Mouse (Mus musculus): Measurements from ENCODE around the gene Dimt1. TPM values are rescaled to one million over a fixed set of nuclear protein-coding genes. Genes with fewer than 3 reads are reported as not detected.
"Not testable (repeated sequence)": the region's sequence is repeated elsewhere in the genome, so short reads cannot be mapped to it uniquely, and the experiment has no call there.

The Dimt1 gene
- polyA plus RNA-seq (2015; fragmentation: Nextera tagmentation; extraction: Ambion mirVana): 14.6 and 18.5 TPM in 2 replicates

DNA sequence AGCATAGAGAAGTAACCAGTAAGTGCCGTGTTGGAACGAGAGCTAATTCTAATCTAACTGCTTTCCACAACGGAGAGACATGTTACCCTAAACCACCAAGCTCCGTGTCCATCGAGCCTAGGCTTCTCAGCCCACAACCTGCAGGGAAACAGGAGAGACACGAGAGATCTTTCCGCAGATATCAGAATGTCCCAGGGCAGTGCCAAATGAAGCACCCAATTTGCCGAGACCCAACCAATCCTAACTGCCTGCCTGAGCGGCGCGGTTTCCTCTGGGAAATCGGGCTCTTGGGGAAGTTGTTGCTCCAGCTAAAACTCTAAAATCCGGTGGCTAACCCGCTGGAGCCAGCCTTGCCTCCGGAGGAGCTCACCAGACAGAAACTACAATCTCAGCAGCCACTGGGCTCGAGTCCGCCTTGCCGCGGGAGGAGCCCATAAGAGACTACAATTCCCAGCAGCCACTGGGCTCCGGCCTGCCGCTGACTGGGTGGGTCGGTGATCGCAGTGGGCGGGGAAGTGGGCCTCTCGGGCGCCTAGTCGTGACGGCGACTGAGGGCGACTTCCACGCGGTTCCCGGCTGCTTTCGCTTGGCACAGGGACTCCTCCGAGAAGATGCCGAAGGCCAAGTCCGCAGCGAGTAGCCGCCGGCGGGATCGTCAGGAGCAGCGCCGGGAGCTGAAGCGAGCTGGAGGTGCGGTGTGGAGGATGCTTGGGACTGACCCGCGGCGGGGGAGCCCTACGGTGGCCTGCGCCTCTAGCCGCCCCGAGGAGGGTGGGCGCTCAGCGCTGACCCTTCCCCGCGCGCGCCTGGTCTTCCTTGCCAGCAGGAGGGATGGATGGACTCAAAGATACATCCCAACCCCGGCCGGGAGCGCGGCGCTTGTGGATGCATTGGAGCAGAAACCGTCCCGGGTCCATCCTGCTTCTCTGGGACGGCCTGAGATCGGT, at the start of gene Dimt1:
TSS of gene Dimt1 (plus strand) at position 534 of the 947 bp plus-strand sequence.
- Histone ChIP-seq H3K36me3 (ENCODE audit: insufficient read depth, low read length) (no peaks in the 10 kb centered on the region), H3K9me3 (ENCODE audit: low read length) (no peaks in the 10 kb centered on the region), H3K27ac (ENCODE audit: low read length) (peak within 1 kb of the TSS; percentile 82), H3K4me3 (ENCODE audit: low read depth, low read length) (peak within 1 kb of the TSS; percentile 93), H3K9ac (replicated peaks; ENCODE audit: low read depth) (peak within 1 kb of the TSS; percentile 91), H3K4me2 (replicated peaks; ENCODE audit: low read depth, low read length) (peak within 1 kb of the TSS; percentile 68), H3K4me1 (ENCODE audit: insufficient read depth, low read depth, low read length) (no peaks in the 10 kb centered on the region), H3K27me3 (replicated peaks; ENCODE audit: insufficient read depth, low read length) (no peaks in the 10 kb centered on the region)
- ATAC-seq: peak; percentile 100
- DNase-seq (ENCODE audit: low spot score): peak; percentile 98
- TF ChIP-seq EP300 (IDR thresholded peaks at IDR 0.05): no peak
- 0 out of 2 replicates have a peak, but pooled peaks have one; percentile 1 for TF ChIP-seq CTCF (IDR thresholded peaks at IDR 0.05)
- WGBS: 1% methylated on average over 65 of the region's 68 CpGs

- Histone ChIP-seq H3K4me2 (replicated peaks; ENCODE audit: low read depth, low read length) (no peak overlapping the region), H3K4me3 (ENCODE audit: low read depth, low read length) (no peak overlapping the region), H3K9ac (replicated peaks; ENCODE audit: low read depth) (no peak overlapping the region), H3K36me3 (ENCODE audit: insufficient read depth, low read length) (peaks cover 9% of the 10 kb centered on the region), H3K4me1 (ENCODE audit: insufficient read depth, low read depth, low read length) (no peaks in the 10 kb centered on the region), H3K27ac (ENCODE audit: low read length) (no peak overlapping the region), H3K9me3 (ENCODE audit: low read length) (no peaks in the 10 kb centered on the region), H3K27me3 (replicated peaks; ENCODE audit: insufficient read depth, low read length) (no peaks in the 10 kb centered on the region)
- DNase-seq (ENCODE audit: low spot score) (no peak), ATAC-seq (no peak)
- whole genome bisulfite sequencing: 83% methylated on average over 3 of the region's 3 CpGs
- TF ChIP-seq EP300 (IDR thresholded peaks at IDR 0.05) (no peak), CTCF (IDR thresholded peaks at IDR 0.05) (no peak)
Observed at GRCm38 (mm10) chr13:106904637-106905036, 42.3 kb upstream of the Dimt1 start.

DNA sequence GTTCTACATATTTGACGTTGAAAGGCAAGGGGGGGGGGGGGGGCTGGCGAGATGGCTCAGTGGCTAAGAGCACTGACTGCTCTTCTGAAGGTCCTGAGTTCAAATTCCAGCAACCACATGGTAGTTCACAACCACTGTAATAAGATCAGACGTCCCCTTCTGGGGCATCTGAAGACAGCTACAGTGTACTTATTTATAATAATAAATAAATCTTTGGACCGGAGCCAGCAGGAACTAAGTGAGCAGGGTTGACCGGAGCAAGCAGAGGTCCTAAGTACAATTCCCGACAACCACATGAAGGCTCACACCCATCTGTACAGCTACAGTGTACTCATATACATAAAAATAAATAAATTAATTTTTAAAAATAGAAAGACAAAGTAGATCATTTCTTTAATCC, 41.8 kb upstream of the Dimt1 start:
- H3K4me3 ChIP-seq (ENCODE audit: low read depth, low read length); H3K9ac ChIP-seq (replicated peaks; ENCODE audit: low read depth); DNase-seq (ENCODE audit: low spot score); H3K27me3 ChIP-seq (replicated peaks; ENCODE audit: insufficient read depth, low read length); H3K27ac ChIP-seq (ENCODE audit: low read length); ATAC-seq; H3K9me3 ChIP-seq (ENCODE audit: low read length); H3K4me1 ChIP-seq (ENCODE audit: insufficient read depth, low read depth, low read length); H3K4me2 ChIP-seq (replicated peaks; ENCODE audit: low read depth, low read length): not testable (repeated sequence)
- peaks cover 12% of the 10 kb centered on the region for H3K36me3 ChIP-seq (ENCODE audit: insufficient read depth, low read length)
- 61% methylated on average over 6 of the region's 6 CpGs for WGBS

DNA sequence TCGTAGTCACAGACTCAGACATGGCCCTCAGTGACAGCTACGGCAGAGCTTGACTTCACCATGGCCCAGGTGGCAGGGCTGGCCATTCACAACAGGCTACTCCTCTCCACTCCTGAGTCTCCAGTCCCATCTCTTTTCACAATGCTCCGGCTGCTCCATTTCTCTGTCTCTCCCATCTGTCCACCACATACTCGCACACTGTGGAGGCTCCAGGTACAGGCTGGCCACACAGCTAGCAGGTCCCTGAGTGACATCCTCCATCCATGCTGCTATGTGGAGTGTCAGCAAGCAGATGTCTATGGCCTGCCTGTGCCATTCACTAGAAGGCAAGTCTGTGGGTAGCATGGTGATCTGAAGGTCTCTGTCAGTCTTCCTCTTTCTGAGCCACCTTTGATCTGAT, 39.7 kb upstream of the Dimt1 start:
- H3K27ac ChIP-seq (ENCODE audit: low read length): no peak overlapping the region
- no peak overlapping the region for H3K9ac ChIP-seq (replicated peaks; ENCODE audit: low read depth)
- WGBS: 100% methylated on average over 4 of the region's 4 CpGs
- H3K4me2 ChIP-seq (replicated peaks; ENCODE audit: low read depth, low read length): no peak overlapping the region
- TF ChIP-seq EP300 (IDR thresholded peaks at IDR 0.05) (no peak), CTCF (IDR thresholded peaks at IDR 0.05) (no peak)
- H3K4me1 ChIP-seq (ENCODE audit: insufficient read depth, low read depth, low read length): no peaks in the 10 kb centered on the region
- no peak for DNase-seq (ENCODE audit: low spot score)
- ATAC-seq: no peak
- H3K9me3 ChIP-seq (ENCODE audit: low read length): no peaks in the 10 kb centered on the region
- H3K27me3 ChIP-seq (replicated peaks; ENCODE audit: insufficient read depth, low read length): no peaks in the 10 kb centered on the region
- no peak overlapping the region for H3K4me3 ChIP-seq (ENCODE audit: low read depth, low read length)
- peaks cover 13% of the 10 kb centered on the region for H3K36me3 ChIP-seq (ENCODE audit: insufficient read depth, low read length)

DNA sequence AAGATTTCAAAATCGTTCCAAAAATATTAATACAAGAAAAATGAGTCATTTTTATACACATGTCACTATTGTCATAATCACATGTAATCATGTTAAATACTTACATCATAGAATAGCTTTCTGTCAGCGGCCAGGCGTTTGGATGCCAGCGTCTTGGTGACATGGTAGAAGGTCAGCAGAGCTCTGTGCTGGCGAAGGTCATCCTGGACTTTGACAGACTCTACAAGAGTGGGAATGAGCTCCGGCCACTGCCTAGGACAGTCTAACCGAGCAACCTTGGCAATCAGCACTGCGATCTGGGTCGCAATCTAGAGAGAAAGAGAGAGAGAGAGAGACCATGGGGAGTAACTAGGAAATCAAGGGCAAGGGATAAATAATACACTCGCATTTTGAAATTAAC, 36.8 kb upstream of the Dimt1 start:
- Histone ChIP-seq H3K4me1 (ENCODE audit: insufficient read depth, low read depth, low read length) (no peaks in the 10 kb centered on the region), H3K27me3 (replicated peaks; ENCODE audit: insufficient read depth, low read length) (no peaks in the 10 kb centered on the region), H3K4me3 (ENCODE audit: low read depth, low read length) (no peak overlapping the region), H3K9me3 (ENCODE audit: low read length) (no peaks in the 10 kb centered on the region), H3K36me3 (ENCODE audit: insufficient read depth, low read length) (peaks cover 13% of the 10 kb centered on the region), H3K9ac (replicated peaks; ENCODE audit: low read depth) (no peak overlapping the region), H3K27ac (ENCODE audit: low read length) (no peak overlapping the region), H3K4me2 (replicated peaks; ENCODE audit: low read depth, low read length) (no peak overlapping the region)
- no peak for TF ChIP-seq EP300 (IDR thresholded peaks at IDR 0.05)
- no peak for TF ChIP-seq CTCF (IDR thresholded peaks at IDR 0.05)
- no peak for DNase-seq (ENCODE audit: low spot score)
- ATAC-seq: no peak
- WGBS: 92% methylated on average over 10 of the region's 10 CpGs

DNA sequence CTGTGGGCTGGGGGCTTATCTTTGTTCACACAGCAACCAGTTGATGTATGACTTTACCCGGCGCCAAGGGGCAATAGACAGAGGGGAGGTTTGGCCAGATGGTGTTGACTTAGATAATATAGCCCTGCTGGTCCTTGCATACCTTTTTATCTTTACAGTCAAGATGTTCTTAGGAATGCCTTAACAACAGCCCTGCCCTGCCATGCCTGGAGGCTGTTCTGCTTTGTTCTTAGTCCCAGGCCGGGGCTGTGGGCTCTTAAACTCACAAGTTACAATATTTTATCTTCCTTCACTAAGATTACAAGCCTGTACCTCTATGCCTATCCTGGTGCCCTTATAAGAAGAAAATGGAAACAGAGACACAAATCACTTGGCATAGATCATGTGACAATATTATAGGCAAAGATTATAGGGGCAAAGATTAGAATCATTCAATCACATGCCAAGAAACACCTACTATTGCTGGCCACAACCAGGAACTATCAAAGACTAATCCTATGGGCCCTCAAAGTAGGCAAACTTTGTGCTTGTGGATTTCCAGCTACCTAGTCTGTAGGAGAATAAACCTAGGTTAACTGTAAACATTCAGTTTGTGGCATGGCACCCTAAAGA, 33.7 kb upstream of the Dimt1 start:
- TF ChIP-seq CTCF (IDR thresholded peaks at IDR 0.05) (no peak), EP300 (IDR thresholded peaks at IDR 0.05) (no peak)
- Histone ChIP-seq H3K4me2 (replicated peaks; ENCODE audit: low read depth, low read length) (no peak overlapping the region), H3K9me3 (ENCODE audit: low read length) (no peaks in the 10 kb centered on the region), H3K27ac (ENCODE audit: low read length) (no peak overlapping the region), H3K36me3 (ENCODE audit: insufficient read depth, low read length) (peaks cover 4% of the 10 kb centered on the region; the same call in 1 of the 2 replicates), H3K4me3 (ENCODE audit: low read depth, low read length) (no peak overlapping the region), H3K4me1 (ENCODE audit: insufficient read depth, low read depth, low read length) (no peaks in the 10 kb centered on the region), H3K9ac (replicated peaks; ENCODE audit: low read depth) (no peak overlapping the region), H3K27me3 (replicated peaks; ENCODE audit: insufficient read depth, low read length) (no peaks in the 10 kb centered on the region)
- ATAC-seq (no peak), DNase-seq (ENCODE audit: low spot score) (no peak)
- 55% methylated on average over 3 of the region's 3 CpGs for WGBS
